Mouse (Mus musculus): ENCODE data around the gene Idh3g.

DNA sequence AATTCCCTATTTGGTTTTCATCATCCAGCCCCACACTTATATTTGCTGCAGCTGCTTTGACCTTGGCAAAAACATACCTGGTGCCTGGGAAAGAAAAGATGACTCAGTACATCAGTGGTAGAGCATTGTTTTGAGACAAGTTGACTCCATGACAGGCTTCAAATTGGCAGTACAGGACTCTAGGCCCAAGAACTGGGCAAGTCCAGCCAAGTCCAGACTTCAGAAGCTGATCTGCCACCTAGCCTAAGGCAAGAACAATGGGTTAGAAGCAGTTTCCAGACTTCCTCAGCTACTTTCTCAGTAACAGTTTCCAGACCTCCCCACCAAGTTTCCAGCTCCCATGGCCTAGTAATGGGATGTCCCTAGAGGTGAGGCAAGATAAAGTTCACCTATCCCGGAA, 49.0 kb upstream of the Idh3g start:
- TF ChIP-seq CEBPB (IDR thresholded peaks at IDR 0.05; ENCODE audit: low read depth): no peak
- TF ChIP-seq CTCF (IDR thresholded peaks at IDR 0.05; ENCODE audit: control insufficient read depth, insufficient read depth, insufficient read length): no peak
- no peak for TF ChIP-seq USF1 (IDR thresholded peaks at IDR 0.05; ENCODE audit: low read depth)
- TF ChIP-seq MYOG (IDR thresholded peaks at IDR 0.05; ENCODE audit: control insufficient read depth, extremely low read depth, insufficient read length): no peak
- TF ChIP-seq MAX (IDR thresholded peaks at IDR 0.05): no peak
- TF ChIP-seq MYOD1 (IDR thresholded peaks at IDR 0.05; ENCODE audit: control insufficient read depth, insufficient read length, low read depth): no peak
- TF ChIP-seq FOSL1 (IDR thresholded peaks at IDR 0.05; ENCODE audit: insufficient read depth, low read length, poor library complexity, severe bottlenecking): no peak

All from C2C12 (cell line).